Mouse (Mus musculus) myocyte (in vitro differentiated cells): Measurements from ENCODE around the gene Tmem11.

ENCODE experiments used
- TCF3 ChIP-seq: IDR thresholded peaks from one replicate; pipeline ENCODE4 v1.6.1; 2011; ENCODE audit warnings: low read depth, control low read depth; ENCODE audit not compliant: insufficient read length
- USF1 ChIP-seq: IDR thresholded peaks from one replicate; pipeline ENCODE4 v1.6.1; 2011; ENCODE audit warnings: low read depth, mild to moderate bottlenecking, control low read depth, moderate library complexity

GRCm38 (mm10) chr11:60920021-60920420 is 40.9 kb upstream of the Tmem11 start:
- no peak for TF ChIP-seq TCF3
- TF ChIP-seq USF1: no peak
